Mouse (Mus musculus): ENCODE measurements at regions not wholly inside any gene's neighbourhood (a gene's known extent, or its start where the extent isn't known, plus 50 kb on each side); places are given as distances from the start of the nearest gene placed in this dataset.

- Histone ChIP-seq H3K27ac (replicated peaks) (no peak overlapping the region), H3K9ac (no peak overlapping the region), H3K4me2 (no peak overlapping the region), H3K9me3 (no peaks in the 10 kb centered on the region), H3K4me3 (no peak overlapping the region), H3K27me3 (no peaks in the 10 kb centered on the region), H3K36me3 (no peaks in the 10 kb centered on the region), H3K4me1 (replicated peaks) (no peaks in the 10 kb centered on the region)
- 67% methylated on average over 13 of the region's 13 CpGs for WGBS
- no peak for ATAC-seq (ENCODE audit: low read depth)
Measured at GRCm38 (mm10) chr16:46617544-46618335, 119.4 kb upstream of the Nectin3 start.

- Histone ChIP-seq H3K27ac (replicated peaks) (no peak overlapping the region), H3K27me3 (no peaks in the 10 kb centered on the region), H3K36me3 (no peaks in the 10 kb centered on the region), H3K9ac (no peak overlapping the region), H3K4me2 (no peak overlapping the region), H3K9me3 (no peaks in the 10 kb centered on the region), H3K4me1 (replicated peaks) (0 out of 2 replicates have a peak, but pooled peaks cover 2% of the 10 kb centered on the region), H3K4me3 (no peak overlapping the region)
- no peak for ATAC-seq (ENCODE audit: low read depth)
Measured at GRCm38 (mm10) chr16:46616606-46617005, 118.3 kb upstream of the Nectin3 start.

GRCm38 (mm10) chr16:46613062-46613818 lies 114.9 kb upstream of the Nectin3 start:
- no peak for ATAC-seq (ENCODE audit: low read depth)
- 71% methylated on average over 5 of the region's 5 CpGs for WGBS

GRCm38 (mm10) chr16:46605879-46606203 lies 107.5 kb upstream of the Nectin3 start:
- no peaks in the 10 kb centered on the region for H3K9me3 ChIP-seq

More at GRCm38 (mm10) chr16:46613062-46613818, 114.9 kb upstream of the Nectin3 start:
- Histone ChIP-seq H3K27ac (replicated peaks) (no peak overlapping the region), H3K9me3 (no peaks in the 10 kb centered on the region), H3K4me3 (no peak overlapping the region), H3K27me3 (no peaks in the 10 kb centered on the region), H3K4me1 (replicated peaks) (0 out of 2 replicates have a peak, but pooled peaks cover 6% of the 10 kb centered on the region), H3K36me3 (no peaks in the 10 kb centered on the region), H3K9ac (no peak overlapping the region), H3K4me2 (no peak overlapping the region)

GRCm38 (mm10) chr16:46605001-46605878 lies 106.9 kb upstream of the Nectin3 start:
- no peak overlapping the region for H3K4me3 ChIP-seq
- H3K4me2 ChIP-seq, result no peak overlapping the region
- H3K9me3 ChIP-seq, result no peaks in the 10 kb centered on the region
- WGBS, result 45% methylated on average over 11 of the region's 11 CpGs
- ATAC-seq (ENCODE audit: low read depth), result no peak
- H3K27ac ChIP-seq (replicated peaks), result no peak overlapping the region
- H3K27me3 ChIP-seq, result no peaks in the 10 kb centered on the region
- no peaks in the 10 kb centered on the region for H3K36me3 ChIP-seq
- H3K9ac ChIP-seq, result no peak overlapping the region
- H3K4me1 ChIP-seq (replicated peaks), result 0 out of 2 replicates have a peak, but pooled peaks cover 4% of the 10 kb centered on the region

More at GRCm38 (mm10) chr16:46605879-46606203, 107.5 kb upstream of the Nectin3 start:
- Histone ChIP-seq H3K27me3 (no peaks in the 10 kb centered on the region), H3K9ac (no peak overlapping the region), H3K27ac (replicated peaks) (no peak overlapping the region), H3K36me3 (no peaks in the 10 kb centered on the region), H3K4me1 (replicated peaks) (0 out of 2 replicates have a peak, but pooled peaks cover 4% of the 10 kb centered on the region), H3K4me2 (no peak overlapping the region), H3K4me3 (no peak overlapping the region)
- ATAC-seq (ENCODE audit: low read depth), result no peak

- H3K4me3 ChIP-seq, result no peak overlapping the region
- 19% methylated on average over 8 of the region's 8 CpGs for WGBS
- no peaks in the 10 kb centered on the region for H3K27me3 ChIP-seq
- no peak overlapping the region for H3K27ac ChIP-seq (replicated peaks)
- ATAC-seq (ENCODE audit: low read depth), result no peak
- no peak overlapping the region for H3K9ac ChIP-seq
- 0 out of 2 replicates have a peak, but pooled peaks cover 4% of the 10 kb centered on the region for H3K4me1 ChIP-seq (replicated peaks)
- H3K4me2 ChIP-seq, result no peak overlapping the region
- no peaks in the 10 kb centered on the region for H3K9me3 ChIP-seq
- H3K36me3 ChIP-seq, result no peaks in the 10 kb centered on the region
Measured at GRCm38 (mm10) chr16:46592618-46593253, 94.4 kb upstream of the Nectin3 start.

GRCm38 (mm10) chr16:46587056-46587455 lies 88.7 kb upstream of the Nectin3 start:
- Histone ChIP-seq H3K4me1 (replicated peaks) (no peaks in the 10 kb centered on the region), H3K9me3 (no peaks in the 10 kb centered on the region), H3K4me2 (no peak overlapping the region), H3K4me3 (no peak overlapping the region), H3K27me3 (no peaks in the 10 kb centered on the region), H3K36me3 (no peaks in the 10 kb centered on the region), H3K27ac (replicated peaks) (no peak overlapping the region), H3K9ac (no peak overlapping the region)
- WGBS, result 74% methylated on average over 1 of the region's 1 CpGs
- ATAC-seq (ENCODE audit: low read depth), result no peak

GRCm38 (mm10) chr16:46584502-46584901 lies 86.2 kb upstream of the Nectin3 start:
- no peak overlapping the region for H3K9ac ChIP-seq
- H3K4me1 ChIP-seq (replicated peaks), result no peaks in the 10 kb centered on the region
- H3K4me3 ChIP-seq, result no peak overlapping the region
- no peak overlapping the region for H3K27ac ChIP-seq (replicated peaks)
- ATAC-seq (ENCODE audit: low read depth), result no peak
- no peaks in the 10 kb centered on the region for H3K27me3 ChIP-seq
- H3K36me3 ChIP-seq, result no peaks in the 10 kb centered on the region
- H3K4me2 ChIP-seq, result no peak overlapping the region
- H3K9me3 ChIP-seq, result no peaks in the 10 kb centered on the region

GRCm38 (mm10) chr16:46581115-46581514 lies 82.8 kb upstream of the Nectin3 start:
- no peak for ATAC-seq (ENCODE audit: low read depth)
- no peak overlapping the region for H3K4me3 ChIP-seq
- H3K4me1 ChIP-seq (replicated peaks), result no peaks in the 10 kb centered on the region
- no peak overlapping the region for H3K27ac ChIP-seq (replicated peaks)
- no peaks in the 10 kb centered on the region for H3K9me3 ChIP-seq
- H3K36me3 ChIP-seq, result no peaks in the 10 kb centered on the region
- 86% methylated on average over 10 of the region's 10 CpGs for WGBS
- no peaks in the 10 kb centered on the region for H3K27me3 ChIP-seq
- H3K9ac ChIP-seq, result no peak overlapping the region
- no peak overlapping the region for H3K4me2 ChIP-seq

- 47% methylated on average over 6 of the region's 6 CpGs for WGBS
- Histone ChIP-seq H3K4me1 (replicated peaks) (0 out of 2 replicates have a peak, but pooled peaks cover 5% of the 10 kb centered on the region), H3K4me2 (no peak overlapping the region), H3K36me3 (no peaks in the 10 kb centered on the region), H3K9ac (no peak overlapping the region), H3K9me3 (no peaks in the 10 kb centered on the region), H3K27ac (replicated peaks) (no peak overlapping the region), H3K4me3 (no peak overlapping the region), H3K27me3 (no peaks in the 10 kb centered on the region)
- ATAC-seq (ENCODE audit: low read depth), result no peak
Measured at GRCm38 (mm10) chr16:46574221-46574620, 75.9 kb upstream of the Nectin3 start.

- Histone ChIP-seq H3K4me1 (replicated peaks) (no peaks in the 10 kb centered on the region), H3K27me3 (no peaks in the 10 kb centered on the region), H3K27ac (replicated peaks) (no peak overlapping the region), H3K4me2 (no peak overlapping the region), H3K9ac (no peak overlapping the region), H3K9me3 (no peaks in the 10 kb centered on the region), H3K4me3 (no peak overlapping the region), H3K36me3 (no peaks in the 10 kb centered on the region)
- ATAC-seq (ENCODE audit: low read depth), result no peak
- 70% methylated on average over 1 of the region's 1 CpGs for WGBS
Measured at GRCm38 (mm10) chr16:46567446-46567845, 69.1 kb upstream of the Nectin3 start.
